Mouse (Mus musculus): ENCODE data around the gene 4930535I16Rik. TPM values are rescaled to one million over a fixed set of nuclear protein-coding genes. Genes with fewer than 3 reads are reported as not detected.
A peak's percentile ranks its signal among the peaks of the same experiment; 100 is the strongest.

Gene 4930535I16Rik
- polyA plus RNA-seq, 1 experiment from 2014 or later: not detected

GRCm38 (mm10) chr4:123904333-123905125 is 13.3 kb downstream of the 4930535I16Rik start, which contains the start of gene Mycbp:
TSS of gene Mycbp (plus strand) at chr4:123904832.
- ATAC-seq (ENCODE audit: insufficient number of reproducible peaks, low FRiP score, low TSS enrichment, low read depth): peak; percentile 100
- Histone ChIP-seq H3K9me3 (no peaks in the 10 kb centered on the region), H3K27me3 (no peaks in the 10 kb centered on the region), H3K27ac (peak within 1 kb of the TSS; percentile 87), H3K4me2 (peak within 1 kb of the TSS; percentile 63), H3K9ac (peak within 1 kb of the TSS; percentile 77), H3K36me3 (peaks cover 10% of the 10 kb centered on the region; the same call in 1 of the 2 replicates), H3K4me1 (peaks cover 12% of the 10 kb centered on the region; the same call in 1 of the 2 replicates), H3K4me3 (peak within 1 kb of the TSS; percentile 78)
- WGBS: 1% methylated on average over 48 of the region's 49 CpGs

- WGBS: 82% methylated on average over 3 of the region's 3 CpGs
- H3K9me3 ChIP-seq: no peaks in the 10 kb centered on the region
- peaks cover 12% of the 10 kb centered on the region; the same call in 1 of the 2 replicates for H3K4me1 ChIP-seq
- H3K27me3 ChIP-seq: no peaks in the 10 kb centered on the region
- H3K4me3 ChIP-seq: no peak overlapping the region
- H3K27ac ChIP-seq: no peak overlapping the region
- no peak overlapping the region for H3K9ac ChIP-seq
- H3K4me2 ChIP-seq: no peak overlapping the region
- ATAC-seq (ENCODE audit: insufficient number of reproducible peaks, low FRiP score, low TSS enrichment, low read depth): no peak
- H3K36me3 ChIP-seq: 0 out of 2 replicates have a peak, but pooled peaks cover under 1% of the 10 kb centered on the region
Observed at GRCm38 (mm10) chr4:123903432-123903831, 14.4 kb downstream of the 4930535I16Rik start.

GRCm38 (mm10) chr4:123898696-123899095 is 19.1 kb downstream of the 4930535I16Rik start:
- Histone ChIP-seq H3K9me3 (no peaks in the 10 kb centered on the region), H3K4me3 (no peak overlapping the region), H3K36me3 (no peaks in the 10 kb centered on the region), H3K27me3 (no peaks in the 10 kb centered on the region), H3K9ac (no peak overlapping the region), H3K4me1 (no peaks in the 10 kb centered on the region), H3K4me2 (no peak overlapping the region), H3K27ac (no peak overlapping the region)
- 13% methylated on average over 5 of the region's 5 CpGs for WGBS
- ATAC-seq (ENCODE audit: insufficient number of reproducible peaks, low FRiP score, low TSS enrichment, low read depth): no peak

GRCm38 (mm10) chr4:123894295-123894694 is 23.5 kb downstream of the 4930535I16Rik start:
- Histone ChIP-seq H3K36me3 (no peaks in the 10 kb centered on the region), H3K9ac (no peak overlapping the region), H3K4me1 (no peaks in the 10 kb centered on the region), H3K27ac (no peak overlapping the region), H3K27me3 (no peaks in the 10 kb centered on the region), H3K4me2 (no peak overlapping the region), H3K9me3 (no peaks in the 10 kb centered on the region), H3K4me3 (no peak overlapping the region)
- 90% methylated on average over 4 of the region's 4 CpGs for WGBS
- ATAC-seq (ENCODE audit: insufficient number of reproducible peaks, low FRiP score, low TSS enrichment, low read depth): no peak

GRCm38 (mm10) chr4:123893726-123894125 is 24.1 kb downstream of the 4930535I16Rik start:
- no peak overlapping the region for H3K4me3 ChIP-seq
- H3K27ac ChIP-seq: no peak overlapping the region
- H3K9me3 ChIP-seq: no peaks in the 10 kb centered on the region
- H3K27me3 ChIP-seq: no peaks in the 10 kb centered on the region
- WGBS: 89% methylated on average over 5 of the region's 5 CpGs
- H3K36me3 ChIP-seq: no peaks in the 10 kb centered on the region
- no peak for ATAC-seq (ENCODE audit: insufficient number of reproducible peaks, low FRiP score, low TSS enrichment, low read depth)
- no peak overlapping the region for H3K9ac ChIP-seq
- no peaks in the 10 kb centered on the region for H3K4me1 ChIP-seq
- H3K4me2 ChIP-seq: no peak overlapping the region

Other genes starting within 250 kb of the 4930535I16Rik start
- gene Macf1, start 233.7 kb downstream of the 4930535I16Rik start, polyA plus RNA-seq (2015; fragmentation: Nextera tagmentation; extraction: Ambion mirVana): 43.2 and 47.4 TPM in 2 replicates
- gene Ndufs5, start 199.8 kb downstream of the 4930535I16Rik start, polyA plus RNA-seq (2015; fragmentation: Nextera tagmentation; extraction: Ambion mirVana): 305 and 309 TPM in 2 replicates
- 44.8 and 48.2 TPM in 2 replicates for gene Akirin1, start 167.7 kb downstream of the 4930535I16Rik start, polyA plus RNA-seq (2015; fragmentation: Nextera tagmentation; extraction: Ambion mirVana)
- gene Rhbdl2, start 130.1 kb downstream of the 4930535I16Rik start, polyA plus RNA-seq (2015; fragmentation: Nextera tagmentation; extraction: Ambion mirVana): 7.1 and 7.4 TPM in 2 replicates
- gene 4933427I04Rik, start 58.3 kb downstream of the 4930535I16Rik start, polyA plus RNA-seq (2015; fragmentation: Nextera tagmentation; extraction: Ambion mirVana): 0.15 TPM in 1 of 2 replicates, not detected in the other
- gene Mycbp, start 13.2 kb downstream of the 4930535I16Rik start, polyA plus RNA-seq (2015; fragmentation: Nextera tagmentation; extraction: Ambion mirVana): 67.2 and 67.5 TPM in 2 replicates
- 48.6 and 55.2 TPM in 2 replicates for gene Rragc, start 576 bp downstream of the 4930535I16Rik start, polyA plus RNA-seq (2015; fragmentation: Nextera tagmentation; extraction: Ambion mirVana)